Mouse (Mus musculus) NIH3T3 (cell line): ENCODE results near the gene Tcf20.

Source experiments
- DNase-seq: peaks from one replicate; pipeline ENCODE4 v3.0.0-alpha.2; 2012; ENCODE audit warnings: low read depth

Tcf20 gene

DNA sequence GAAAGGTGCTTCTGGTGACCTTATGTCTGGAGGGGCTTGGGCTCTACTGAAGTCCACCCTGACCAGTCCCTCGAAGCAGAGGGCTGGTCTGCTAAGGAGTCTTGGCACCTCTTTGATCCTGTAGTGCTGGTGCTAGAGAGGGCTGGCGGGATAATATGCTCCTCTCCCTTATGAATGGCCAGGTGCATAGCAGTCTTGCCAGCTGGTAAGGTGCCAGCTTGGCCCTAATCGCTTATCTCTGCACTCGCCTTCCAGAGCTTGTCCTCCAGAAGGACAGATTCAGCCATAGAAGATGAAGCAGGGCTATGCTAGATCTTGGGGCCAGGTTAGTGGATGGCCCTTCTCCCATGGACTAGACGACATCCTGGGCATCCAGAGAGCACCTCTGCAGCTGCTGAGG is 64.1 kb downstream of the Tcf20 start:
- no peak for DNase-seq

DNA sequence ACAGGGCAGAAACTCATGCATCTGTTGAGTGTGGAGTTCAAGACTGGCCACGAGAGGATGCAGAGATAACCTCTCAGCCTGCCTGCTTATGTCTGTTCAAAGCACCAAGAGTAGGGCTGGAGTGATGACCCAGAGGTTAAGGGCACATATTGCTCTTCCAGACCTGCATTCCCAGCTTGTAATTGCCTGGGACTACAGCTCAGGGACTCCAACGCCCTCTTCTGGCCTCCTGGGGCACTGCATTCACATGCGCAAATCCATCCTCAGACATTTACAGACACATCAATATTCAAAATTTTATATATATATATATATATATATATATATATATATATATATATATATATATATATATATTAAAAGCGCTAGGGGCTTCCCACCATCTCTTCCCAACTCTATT is 64.9 kb downstream of the Tcf20 start:
- DNase-seq, result no peak

DNA sequence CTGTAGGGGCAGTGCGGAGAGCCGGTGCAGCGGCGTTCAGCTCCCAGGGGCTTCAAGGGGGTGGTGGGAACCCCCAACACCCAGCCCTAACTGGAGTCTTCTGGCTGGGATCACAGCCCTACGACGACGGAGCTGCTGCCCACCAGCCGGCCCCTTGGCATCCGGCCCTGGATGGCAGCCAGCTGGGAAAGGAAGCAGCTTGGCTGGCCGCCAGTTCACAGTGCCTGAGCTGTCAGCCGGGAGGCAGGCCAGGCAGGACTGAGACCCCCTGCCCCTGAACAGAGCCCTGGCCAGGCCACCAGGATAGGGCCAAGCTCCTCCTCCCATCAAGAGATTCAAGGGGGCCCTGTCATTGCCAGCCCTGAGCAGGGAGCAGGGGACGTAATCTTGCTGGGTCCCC is 65.6 kb downstream of the Tcf20 start:
- peak; percentile 79 for DNase-seq

DNA sequence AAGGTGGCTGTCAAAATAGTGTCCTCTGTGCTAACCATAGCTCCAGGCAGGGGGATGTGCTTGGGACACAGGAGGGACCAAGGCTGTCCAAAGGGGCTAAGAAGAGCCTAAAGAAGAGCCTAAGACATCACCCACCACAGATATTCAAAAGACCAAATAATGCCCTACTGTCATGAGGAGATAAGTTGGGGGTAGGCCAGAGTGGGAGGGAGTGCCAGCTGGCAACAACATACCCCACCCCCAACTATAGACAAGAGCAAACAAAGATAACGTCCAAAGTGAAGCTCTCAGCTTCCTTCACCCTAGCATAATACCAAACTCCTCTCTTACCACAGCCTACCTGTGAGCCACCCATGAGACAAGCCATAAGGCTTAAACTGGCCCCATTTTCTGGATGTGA is 66.1 kb downstream of the Tcf20 start:
- DNase-seq, result no peak

DNA sequence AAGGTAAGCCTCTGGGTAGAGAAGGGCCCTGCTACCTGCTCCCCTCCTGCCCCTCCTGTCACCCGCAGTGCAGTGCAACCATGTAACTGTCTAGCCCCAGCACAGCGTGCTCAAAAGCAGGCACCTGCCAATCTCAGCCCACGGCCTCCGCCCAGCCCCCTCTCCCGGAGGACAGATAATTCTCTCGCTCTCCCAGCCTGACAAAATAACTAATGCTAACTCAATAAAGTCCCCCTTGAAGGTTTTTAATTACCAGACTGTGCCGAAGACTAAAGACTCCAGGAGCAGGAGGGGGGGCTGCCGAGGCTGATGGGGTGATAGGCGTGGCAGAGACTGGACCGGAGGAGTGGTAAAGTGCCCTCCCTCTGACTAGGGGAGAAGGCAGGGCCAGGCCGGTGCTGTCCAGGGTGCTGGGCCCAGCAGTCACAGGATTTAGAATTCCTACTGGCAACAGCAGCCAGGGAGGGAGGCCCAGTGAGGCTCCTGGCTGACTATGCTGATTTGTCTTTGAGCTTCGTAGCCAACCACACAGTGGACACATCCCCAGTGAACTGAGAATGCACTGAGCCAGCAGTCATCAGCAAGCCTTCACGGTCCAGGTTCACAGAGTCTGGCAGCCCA is 66.7 kb downstream of the Tcf20 start:
- peak; percentile 91 for DNase-seq

DNA sequence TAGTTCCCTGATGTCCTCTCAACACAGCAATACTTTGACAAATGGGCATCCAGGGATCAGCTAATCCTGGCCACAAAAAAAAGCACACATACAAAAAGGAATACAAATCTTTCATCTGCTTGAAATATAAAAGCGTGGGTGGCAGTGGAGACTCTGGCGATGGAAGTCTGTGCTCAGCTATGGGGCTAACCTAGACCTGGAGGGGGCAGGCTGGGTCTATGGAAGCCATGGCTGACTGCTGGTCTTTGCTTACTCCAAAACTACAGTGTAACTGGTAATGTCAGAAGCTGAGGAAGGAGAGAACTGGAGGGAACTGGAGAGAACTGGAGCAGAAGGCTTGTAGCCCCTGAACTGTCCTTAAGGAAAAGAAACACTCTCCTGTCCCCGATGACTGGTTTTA is 69.7 kb downstream of the Tcf20 start:
- DNase-seq, result peak; percentile 66

DNA sequence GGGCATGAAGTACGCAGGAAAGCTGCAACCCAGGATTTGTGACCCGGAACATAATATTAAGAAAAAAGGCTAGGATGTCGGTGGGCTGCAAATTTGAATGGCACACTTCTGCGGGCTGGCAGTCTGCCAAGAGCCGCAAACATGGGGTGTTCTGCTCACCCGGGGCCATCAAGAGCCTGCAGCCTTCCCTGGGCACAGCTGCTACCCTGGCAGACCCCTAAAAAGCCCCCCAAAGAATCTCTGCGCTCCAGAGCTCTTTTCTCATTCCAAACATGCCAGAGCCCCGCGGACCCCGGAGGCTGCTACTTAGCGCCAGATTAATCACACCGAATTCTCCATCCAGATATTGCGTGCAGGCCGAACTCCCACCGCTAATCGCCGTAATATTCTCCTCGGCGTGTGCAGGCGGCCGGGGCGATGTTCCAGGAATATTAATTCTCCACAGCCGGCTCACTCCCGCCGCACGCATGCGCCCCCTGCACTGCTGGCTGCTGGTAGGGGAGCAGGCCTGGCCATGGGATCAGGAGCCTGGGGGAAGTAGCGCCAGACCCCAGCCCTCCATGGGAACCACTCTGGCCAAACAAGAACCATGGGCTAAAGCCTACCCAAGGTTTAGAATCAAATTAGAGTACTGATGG is 70.3 kb downstream of the Tcf20 start:
- DNase-seq, result no peak

DNA sequence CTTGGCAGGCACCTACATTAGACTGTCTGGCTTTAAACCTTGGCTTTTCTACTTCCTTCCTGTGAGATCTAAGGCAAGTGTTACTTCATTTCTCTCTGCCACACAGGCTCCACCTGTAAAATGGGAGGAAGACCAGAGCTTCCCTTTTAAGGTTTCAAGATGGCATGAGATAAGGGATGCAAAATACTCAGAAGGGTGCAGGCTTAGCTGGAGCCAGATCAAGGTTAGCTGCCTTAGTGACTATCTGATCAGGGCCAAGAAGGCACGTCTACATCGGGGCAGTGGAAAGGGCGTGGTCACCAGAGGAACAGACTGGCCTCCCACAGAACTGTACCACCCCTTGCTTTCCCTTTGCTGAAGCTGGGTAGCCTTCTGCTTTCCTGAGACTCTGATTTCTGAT is 73.2 kb downstream of the Tcf20 start:
- DNase-seq, result no peak

DNA sequence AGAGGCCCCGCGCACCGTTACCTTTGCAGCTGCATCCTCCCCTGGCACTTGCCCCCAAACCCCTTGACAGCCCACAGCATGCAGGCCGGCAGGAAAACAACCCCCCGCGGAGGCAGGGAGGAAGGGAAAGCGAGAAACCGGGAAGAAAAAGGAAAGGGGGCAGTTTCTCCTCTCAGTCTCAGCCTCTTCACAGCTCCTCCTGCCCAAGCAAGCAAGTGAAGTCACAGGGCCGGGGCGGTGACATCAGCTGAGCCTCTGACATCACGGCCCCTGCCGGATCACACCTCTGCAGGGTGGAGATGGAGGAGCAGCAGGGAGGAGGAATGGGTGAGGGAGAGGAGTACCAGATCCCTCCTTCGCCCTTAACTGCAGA is 75.7 kb downstream of the Tcf20 start:
- DNase-seq, result no peak

DNA sequence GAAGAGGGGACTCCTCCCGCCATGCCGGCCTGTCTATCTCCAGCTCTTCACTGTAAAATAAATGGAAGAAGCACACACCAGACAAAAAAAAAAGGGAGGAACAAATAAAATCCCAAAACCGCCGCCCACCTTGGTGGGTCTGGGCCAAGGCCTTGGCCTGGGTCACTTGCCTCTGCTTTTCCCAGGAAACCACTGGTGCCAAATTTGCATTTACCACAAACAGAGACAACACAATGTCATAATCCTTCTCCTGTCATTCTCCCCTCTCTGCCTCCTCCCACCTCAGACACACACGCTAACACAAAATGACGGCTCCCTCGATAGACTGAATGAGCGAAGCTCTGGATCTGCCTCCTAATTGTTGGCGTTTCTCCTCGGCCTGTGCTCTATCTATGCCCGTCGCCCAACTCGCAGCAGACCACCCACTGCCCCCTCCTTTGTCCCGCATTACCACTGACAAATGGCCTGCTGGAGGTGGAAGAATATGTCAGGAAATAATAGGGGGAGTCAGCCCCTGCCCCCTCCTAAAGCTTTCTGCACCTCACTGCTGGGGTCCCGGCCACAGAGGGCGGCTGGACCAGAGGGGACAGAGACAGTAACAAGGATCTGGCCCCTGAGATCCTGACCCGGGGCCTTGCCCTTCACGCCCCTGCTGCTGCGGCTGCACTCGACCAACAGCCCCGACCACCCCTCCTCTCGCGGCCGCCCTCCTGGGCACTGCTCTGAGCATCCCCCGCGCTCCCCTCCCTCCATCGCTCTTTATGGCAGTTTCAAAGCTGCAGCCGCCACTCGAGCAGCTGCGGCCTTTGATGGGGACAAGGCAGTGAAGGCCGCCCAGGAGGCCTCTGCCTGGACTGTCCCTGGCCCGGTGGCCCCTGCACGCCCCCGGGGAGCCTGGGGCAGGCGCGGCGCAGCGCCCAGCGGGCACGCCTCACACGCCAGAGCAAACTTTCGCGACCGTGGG is 76.4 kb downstream of the Tcf20 start:
- no peak for DNase-seq

DNA sequence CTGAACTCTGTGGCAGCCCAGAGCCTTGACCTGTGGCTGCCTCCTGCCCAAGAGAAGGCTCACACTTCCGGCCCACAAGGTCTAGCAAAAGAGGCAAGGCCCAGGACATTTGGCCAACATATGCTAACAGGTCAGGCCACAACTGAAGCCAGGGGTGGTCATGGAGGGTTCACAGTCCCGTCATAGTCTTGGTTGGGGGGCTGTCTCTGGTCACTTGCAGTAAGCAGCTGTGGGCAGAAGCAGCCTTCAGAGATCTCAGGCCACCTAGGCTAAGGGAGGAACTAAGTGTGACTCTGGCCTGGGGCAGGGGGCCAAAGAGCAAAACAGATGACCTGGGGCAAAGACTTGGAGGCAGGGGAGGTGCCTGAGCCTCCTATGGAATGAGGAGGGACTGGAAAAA is 77.1 kb downstream of the Tcf20 start:
- DNase-seq, result no peak

DNA sequence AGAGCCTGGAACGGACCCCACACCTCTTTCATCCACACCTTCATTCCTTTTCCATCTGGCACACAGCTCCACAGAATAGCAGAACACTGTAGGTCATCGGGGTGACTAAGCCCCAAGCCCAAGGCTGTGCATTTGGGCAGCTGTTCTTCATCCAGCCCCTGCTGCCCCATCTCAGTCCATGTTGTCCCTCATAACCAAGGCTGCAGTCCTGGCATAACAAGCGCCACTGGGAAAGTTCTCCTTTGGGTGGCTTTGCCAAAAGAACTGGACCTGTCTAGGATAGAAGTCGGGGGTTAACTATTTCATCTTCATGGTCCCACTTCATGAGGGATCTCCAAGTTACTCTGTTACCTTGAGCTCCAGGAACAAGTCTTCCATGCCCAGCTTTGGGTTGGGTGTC is 77.9 kb downstream of the Tcf20 start:
- DNase-seq, result no peak

DNA sequence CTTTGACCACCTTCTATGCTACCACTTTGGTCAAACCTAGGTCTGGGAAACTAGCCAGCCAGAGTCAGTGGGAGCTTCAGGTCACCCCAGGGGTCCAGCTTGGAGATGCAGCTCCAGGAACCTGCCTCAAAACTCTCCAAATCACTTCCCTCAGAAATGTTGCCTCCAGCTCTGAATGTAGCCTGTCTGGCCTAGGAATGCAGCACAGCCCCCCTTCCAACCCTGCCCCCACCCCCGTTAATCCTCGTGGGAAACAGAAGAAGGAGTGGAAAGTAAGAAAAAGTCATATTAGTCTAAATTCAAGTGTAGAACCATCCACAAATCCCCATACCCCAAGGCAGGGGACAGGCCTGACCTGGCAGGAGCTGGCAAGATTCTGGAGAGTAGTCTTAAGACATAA is 79.2 kb downstream of the Tcf20 start:
- DNase-seq, result no peak

DNA sequence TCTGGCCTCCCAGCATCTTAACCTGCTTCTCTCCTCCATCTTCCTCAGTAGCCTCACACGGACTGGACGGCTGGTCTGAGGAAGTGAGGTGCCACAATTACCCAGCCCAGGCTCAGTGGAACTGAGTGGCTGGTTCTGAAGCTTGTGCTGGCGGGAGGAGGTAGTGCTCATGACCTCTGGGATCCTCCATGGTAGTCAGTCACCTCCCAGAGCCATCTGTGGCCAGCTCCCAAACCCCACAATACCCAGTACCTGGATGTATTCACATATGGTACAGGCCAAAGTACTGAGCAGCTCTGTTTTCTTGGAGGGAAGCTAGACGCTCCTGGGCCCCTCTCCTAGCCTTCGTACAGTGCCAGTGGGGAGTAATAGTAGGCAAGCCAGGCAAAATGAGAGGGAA is 80.4 kb downstream of the Tcf20 start:
- DNase-seq, result no peak

DNA sequence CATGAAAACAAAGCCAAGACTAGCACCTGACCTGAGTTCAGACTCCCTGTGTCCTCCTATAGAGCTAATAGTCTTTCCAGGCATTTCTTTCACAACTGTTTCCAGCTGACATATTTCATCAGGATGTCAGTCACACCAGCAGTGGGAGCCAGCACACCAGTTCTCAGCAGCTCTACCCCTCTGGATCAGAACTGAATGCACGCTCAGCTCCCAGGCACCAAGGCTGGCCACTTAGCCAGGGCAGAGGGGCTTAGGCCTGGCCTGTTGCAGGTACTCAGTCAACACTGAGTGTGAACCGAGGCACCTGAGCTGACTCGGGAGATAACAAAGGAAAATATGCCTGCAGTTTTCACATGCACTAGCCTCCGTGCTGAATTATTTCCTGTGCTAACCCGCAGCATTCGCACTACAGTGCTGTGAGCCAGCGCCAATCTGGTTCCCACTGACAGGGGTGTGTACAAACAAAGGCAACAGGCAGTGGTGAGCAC is 81.1 kb downstream of the Tcf20 start:
- peak; percentile 69 for DNase-seq

DNA sequence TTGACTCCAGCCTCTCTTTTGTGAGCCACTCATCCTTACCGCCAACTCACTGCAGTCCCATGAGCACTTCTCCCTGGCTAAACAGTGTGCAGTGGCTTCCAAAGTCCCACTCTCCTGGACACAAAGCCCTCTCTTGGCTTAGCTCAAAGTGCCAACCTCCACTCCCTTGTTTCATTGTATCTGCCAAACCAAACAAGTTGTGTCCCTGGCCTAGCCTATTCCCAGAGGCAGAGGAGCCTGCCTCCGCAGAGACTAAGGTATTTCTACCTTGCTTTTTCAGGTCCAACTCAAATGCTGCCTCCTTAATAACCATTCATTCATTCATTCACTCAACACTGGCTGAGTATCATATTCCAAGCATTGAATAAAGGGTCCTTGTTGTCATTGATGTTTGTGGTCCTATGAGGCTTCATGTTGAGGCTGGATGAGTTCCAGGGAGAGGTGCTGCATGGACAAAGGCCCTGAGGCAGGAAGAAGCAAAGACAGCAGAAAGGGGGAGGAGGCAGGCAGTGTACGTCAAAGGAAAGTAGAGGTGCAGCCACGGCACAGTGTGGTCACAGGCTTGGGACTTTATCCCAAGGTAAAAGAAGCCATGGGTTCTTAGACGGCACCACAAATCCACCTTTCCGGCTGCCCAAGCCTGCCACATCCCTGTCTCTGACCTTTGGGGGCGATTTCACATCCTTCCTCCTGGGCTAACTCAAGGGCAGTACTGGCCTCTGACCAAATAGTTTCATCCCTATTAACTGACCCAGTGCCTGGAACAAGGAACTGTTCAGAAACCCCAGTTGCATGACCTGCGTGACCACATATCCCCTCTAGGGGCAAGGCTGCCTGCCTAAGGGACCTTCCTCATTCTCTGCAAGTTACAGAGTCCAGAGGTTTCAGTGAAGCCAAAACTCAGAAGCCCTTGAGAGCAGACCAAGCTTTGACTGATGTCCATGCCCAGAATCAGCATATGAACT is 82.0 kb downstream of the Tcf20 start:
- no peak for DNase-seq

DNA sequence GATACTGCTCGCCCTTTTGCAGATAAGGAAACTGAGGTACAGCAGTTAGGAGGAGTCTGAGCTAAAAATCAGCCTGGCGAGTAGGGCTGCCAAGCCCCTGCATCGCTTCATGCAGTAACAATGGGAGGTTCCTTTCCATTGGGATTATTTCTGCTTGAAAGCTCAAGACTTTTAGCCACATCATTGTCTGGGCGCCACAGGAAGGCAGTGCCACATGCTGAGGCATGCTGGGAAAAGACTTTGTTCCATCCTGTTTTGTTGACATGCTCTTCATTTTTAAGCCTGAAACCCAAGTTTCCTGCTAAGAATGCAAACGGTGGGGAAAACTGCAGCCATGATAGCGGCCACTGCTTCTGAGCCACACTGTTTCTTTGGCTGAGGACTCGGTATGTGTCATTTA is 83.1 kb downstream of the Tcf20 start:
- DNase-seq, result no peak

DNA sequence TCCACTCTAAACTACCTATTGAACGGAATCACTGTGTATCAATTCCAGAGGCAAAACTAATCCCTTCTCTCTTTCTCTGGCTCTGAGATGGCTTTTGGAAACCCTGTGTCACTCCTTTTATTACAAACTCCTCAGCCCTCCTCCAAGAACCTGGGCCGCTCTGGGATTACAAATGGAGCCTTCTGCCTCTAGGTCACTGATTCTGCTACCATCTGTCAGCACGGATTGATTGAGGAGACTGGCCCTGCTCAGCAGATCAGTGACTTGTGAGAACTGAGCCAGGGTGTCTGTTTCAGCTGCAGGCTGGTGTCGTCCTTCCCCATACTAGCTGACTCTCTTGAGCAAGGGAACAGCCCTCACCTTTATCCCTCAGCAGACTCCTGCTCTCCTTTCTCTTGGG is 85.2 kb downstream of the Tcf20 start:
- DNase-seq, result no peak

DNA sequence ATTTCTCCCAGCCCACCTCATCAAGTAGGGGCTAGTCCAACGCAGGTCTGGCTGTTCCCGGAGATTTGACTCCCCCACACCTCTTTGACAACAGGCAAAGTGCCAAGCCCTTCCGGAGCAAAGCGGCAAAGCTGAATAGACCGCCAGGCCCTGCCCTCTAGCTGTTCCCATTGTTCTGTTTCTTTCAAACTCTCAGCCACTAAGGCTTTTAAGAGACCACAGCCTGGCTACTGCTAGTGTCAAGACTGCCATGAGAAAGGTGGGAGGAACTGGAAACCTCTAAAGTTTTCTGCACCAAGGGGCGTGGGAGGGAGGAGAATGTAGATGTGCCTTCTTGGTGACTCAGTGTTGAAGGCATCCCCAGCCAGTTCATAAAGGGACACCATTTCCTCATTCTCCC is 86.4 kb downstream of the Tcf20 start:
- peak; percentile 27 for DNase-seq

DNA sequence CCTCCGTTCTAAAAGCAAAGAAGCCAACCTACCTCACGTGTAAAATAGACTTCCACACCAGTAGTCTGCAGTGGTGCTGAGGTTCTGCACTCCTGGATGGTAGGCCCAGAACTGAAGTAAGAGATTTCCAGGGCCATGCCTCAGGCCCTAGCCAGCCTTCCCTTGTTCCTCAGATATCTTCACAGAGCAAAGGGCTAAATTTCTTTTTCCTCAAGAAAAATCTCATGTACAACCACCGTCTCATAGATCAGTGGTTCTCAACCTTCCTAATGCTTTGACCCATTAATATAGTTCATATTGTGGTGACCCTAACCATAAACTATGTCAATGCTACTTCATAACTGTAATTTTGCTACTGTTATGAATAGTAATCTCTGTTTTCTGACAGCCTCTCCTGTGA is 87.3 kb downstream of the Tcf20 start:
- no peak for DNase-seq

DNA sequence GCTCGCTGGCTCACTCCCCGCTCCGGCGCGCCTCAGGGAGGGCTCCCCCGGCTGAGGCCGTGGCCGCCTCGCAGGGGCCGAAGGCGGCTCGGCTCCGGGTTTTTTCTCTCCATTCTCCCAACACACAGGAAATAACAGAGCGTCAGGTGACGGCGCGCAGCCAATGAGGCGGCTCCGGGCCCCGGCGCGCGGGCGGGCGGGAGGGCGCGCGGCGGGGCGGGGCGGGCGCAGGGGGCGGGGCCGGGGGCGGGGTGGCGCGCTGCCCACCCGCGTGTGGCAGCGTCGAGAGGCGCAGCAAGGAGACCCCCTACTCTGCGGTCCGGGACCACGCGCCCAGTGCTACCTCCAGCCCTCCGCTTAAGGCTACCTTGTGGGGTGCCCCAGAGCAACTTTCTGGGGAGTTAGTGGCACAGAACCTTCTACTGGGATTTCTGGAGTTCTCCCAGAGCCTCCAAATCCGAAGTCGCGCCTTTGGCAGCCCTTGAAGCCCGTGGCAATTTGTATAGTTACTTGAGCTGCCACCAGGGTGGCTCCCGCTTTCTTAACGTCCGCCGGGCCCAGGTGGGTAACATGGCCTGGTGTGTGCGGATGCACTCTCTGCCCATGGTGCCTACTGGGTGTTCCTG is 87.9 kb downstream of the Tcf20 start:
- DNase-seq, result peak; percentile 94
